Mouse (Mus musculus) stomach, postnatal 0 days (tissue): Measurements from ENCODE around the gene Ccdc172. TPM values are rescaled to one million over a fixed set of nuclear protein-coding genes. Genes with fewer than 3 reads are reported as not detected.

Experiments used
- ATAC-seq: fragments of 200-750 bp; cut with Nextera tagmentation; 2 replicates; pipeline ENCODE4 v1.8.0; 2017; ENCODE audit not compliant: low FRiP score, low TSS enrichment
- DNase-seq: peaks from one replicate; pipeline ENCODE4 v3.0.0-alpha.2; 2016; ENCODE audit warnings: low spot score
- H3K27ac ChIP-seq: fragments of 300-500 bp; sonication (generic); replicated peaks from 2 replicates; pipeline ENCODE4 v1.5.1; 2014; ENCODE audit warnings: mild to moderate bottlenecking, control low read depth
- H3K27me3 ChIP-seq: fragments of 300-500 bp; sonication (generic); 2 replicates; pipeline ENCODE4 v1.6.1; 2014; ENCODE audit warnings: low read length; ENCODE audit not compliant: control insufficient read depth, insufficient read depth
- H3K36me3 ChIP-seq: fragments of 300-500 bp; sonication (generic); 2 replicates; pipeline ENCODE4 v1.6.1; 2014; ENCODE audit warnings: low read length, mixed read lengths; ENCODE audit not compliant: control insufficient read depth, insufficient read depth
- H3K4me1 ChIP-seq: fragments of 300-500 bp; sonication (generic); replicated peaks from 2 replicates; pipeline ENCODE4 v1.6.1; 2014; ENCODE audit warnings: antibody characterized with exemption; ENCODE audit not compliant: control insufficient read depth, insufficient read depth
- H3K4me2 ChIP-seq: fragments of 300-500 bp; sonication (generic); replicated peaks from 2 replicates; pipeline ENCODE4 v1.6.1; 2014; ENCODE audit warnings: low read depth, mild to moderate bottlenecking, control low read depth, moderate library complexity
- H3K4me3 ChIP-seq: fragments of 300-500 bp; sonication (generic); 2 replicates; pipeline ENCODE4 v1.5.1; 2014; ENCODE audit warnings: low read depth, low read length, control low read depth
- H3K9ac ChIP-seq: fragments of 300-500 bp; sonication (generic); 2 replicates; pipeline ENCODE4 v1.6.1; 2014; ENCODE audit warnings: mild to moderate bottlenecking, low read length, control low read depth, mixed read lengths
- H3K9me3 ChIP-seq: fragments of 300-500 bp; sonication (generic); 2 replicates; pipeline ENCODE4 v1.6.1; 2016; ENCODE audit warnings: low read length; ENCODE audit not compliant: control insufficient read depth
- CTCF ChIP-seq: IDR thresholded peaks from 2 replicates; pipeline ENCODE4 v1.5.1; 2016; ENCODE audit warnings: antibody characterized with exemption, low read depth, mild to moderate bottlenecking, moderate library complexity
- EP300 ChIP-seq: optimal IDR thresholded peaks from 2 replicates; pipeline ENCODE3; 2016; ENCODE audit warnings: antibody characterized with exemption
- WGBS: fragments of 180-500 bp; shearing (Covaris S2); extraction: QIAGEN DNeasy Blood & Tissue Kit; methylation state at CpG from one replicate; pipeline ENCODE4 v1.1.7; 2014; 5-methylcytosine and 5-hydroxymethylcytosine counted together
- polyA plus RNA-seq: library from polyadenylated mRNA; unstranded; fragments of >200 nt; fragmentation: Nextera tagmentation; extraction: Ambion mirVana; gene quantifications from 2 replicates; pipeline ENCODE4 v1.2.1, GENCODE M21; 2015

The Ccdc172 gene
- polyA plus RNA-seq, 1 experiment from 2014 or later: not detected

GRCm38 (mm10) chr19:58550916-58551315, 39.1 kb downstream of the Ccdc172 start:
- DNase-seq (no peak), ATAC-seq (no peak)
- Histone ChIP-seq H3K4me1 (no peaks in the 10 kb centered on the region), H3K36me3 (no peaks in the 10 kb centered on the region), H3K4me2 (no peak overlapping the region), H3K9ac (no peak overlapping the region), H3K27me3 (no peaks in the 10 kb centered on the region), H3K27ac (no peak overlapping the region), H3K9me3 (no peaks in the 10 kb centered on the region), H3K4me3 (no peak overlapping the region)
- TF ChIP-seq CTCF: no peak
- TF ChIP-seq EP300: no peak
- WGBS: 63% methylated on average over 3 of the region's 3 CpGs

DNA sequence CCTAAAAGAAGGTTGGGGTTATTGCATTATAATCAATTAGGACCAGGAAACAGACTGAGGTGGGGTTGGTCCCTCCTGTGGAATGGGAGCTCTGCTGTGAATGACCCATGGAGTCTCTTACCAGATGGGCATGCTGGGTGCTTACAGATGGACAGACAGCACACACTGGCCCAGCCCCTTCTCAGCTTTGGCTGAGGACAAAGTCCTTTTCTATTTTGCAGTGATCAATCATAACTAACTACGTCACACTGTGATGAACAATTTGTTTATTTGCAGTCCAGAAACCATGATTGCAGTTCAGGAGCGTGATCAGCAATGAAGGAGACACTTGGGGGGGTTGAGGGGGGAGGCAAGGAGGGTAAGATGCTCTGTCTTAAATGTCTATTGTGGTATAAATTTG, 43.2 kb downstream of the Ccdc172 start:
- H3K36me3 ChIP-seq: no peaks in the 10 kb centered on the region
- H3K9me3 ChIP-seq: no peaks in the 10 kb centered on the region
- no peak overlapping the region for H3K27ac ChIP-seq
- H3K27me3 ChIP-seq: no peaks in the 10 kb centered on the region
- TF ChIP-seq EP300: no peak
- no peak for TF ChIP-seq CTCF
- ATAC-seq: no peak
- H3K4me1 ChIP-seq: no peaks in the 10 kb centered on the region
- no peak for DNase-seq
- H3K4me3 ChIP-seq: no peak overlapping the region
- H3K9ac ChIP-seq: no peak overlapping the region
- H3K4me2 ChIP-seq: no peak overlapping the region
- 53% methylated on average over 2 of the region's 2 CpGs for WGBS

DNA sequence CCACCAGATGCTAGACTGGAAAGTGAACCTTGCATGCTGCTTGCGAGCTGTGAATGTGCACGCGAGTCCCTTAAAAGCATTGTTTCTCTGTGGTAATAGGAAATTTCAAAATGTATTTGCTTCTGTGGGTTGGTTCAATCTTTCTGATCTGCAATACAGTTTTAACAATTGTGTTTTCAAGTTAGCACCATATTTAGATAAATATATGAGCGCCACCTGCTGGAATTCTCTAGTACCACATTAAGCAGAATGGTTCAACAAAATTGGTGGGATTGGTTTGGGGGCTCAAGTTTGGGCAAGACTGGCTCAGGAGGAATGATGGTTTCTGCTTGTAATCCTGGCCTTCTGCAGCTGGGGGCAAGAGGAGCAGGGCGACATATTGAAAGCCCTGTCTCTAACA, 46.6 kb downstream of the Ccdc172 start:
- peak; percentile 24 for DNase-seq
- Histone ChIP-seq H3K4me3 (no peak overlapping the region), H3K4me2 (no peak overlapping the region), H3K27ac (no peak overlapping the region), H3K9me3 (no peaks in the 10 kb centered on the region), H3K36me3 (no peaks in the 10 kb centered on the region), H3K4me1 (no peaks in the 10 kb centered on the region), H3K27me3 (no peaks in the 10 kb centered on the region), H3K9ac (no peak overlapping the region)
- peak; percentile 80 for TF ChIP-seq CTCF
- TF ChIP-seq EP300: no peak
- no peak for ATAC-seq
- WGBS: 45% methylated on average over 5 of the region's 5 CpGs

DNA sequence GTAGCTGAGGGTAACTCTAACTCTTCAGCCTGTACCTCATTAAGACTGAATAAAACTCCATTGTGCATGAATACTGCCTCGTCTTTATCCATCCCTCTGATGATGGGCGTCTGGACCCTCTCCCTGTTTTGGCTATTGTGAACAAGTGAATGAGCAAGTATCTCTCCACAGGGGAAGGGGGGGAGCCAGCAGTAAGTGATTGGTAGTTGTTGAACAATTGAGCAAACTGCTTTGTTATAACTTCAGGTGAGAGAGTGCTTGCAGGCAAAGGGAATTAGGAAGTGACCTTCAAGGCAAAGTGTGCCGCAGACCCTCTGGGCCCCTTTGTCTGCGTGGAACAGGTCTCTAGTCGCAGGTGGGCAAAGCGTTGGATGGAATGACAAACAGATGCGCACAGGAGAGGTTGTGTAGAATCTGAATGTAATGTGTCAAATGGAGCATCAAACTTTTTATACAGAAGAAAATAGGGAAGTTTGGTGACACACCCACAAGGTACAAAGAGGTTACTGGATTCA, 50.6 kb downstream of the Ccdc172 start:
- TF ChIP-seq EP300 (no peak), CTCF (no peak)
- no peaks in the 10 kb centered on the region for H3K9me3 ChIP-seq
- H3K9ac ChIP-seq: no peak overlapping the region
- no peaks in the 10 kb centered on the region for H3K27me3 ChIP-seq
- ATAC-seq (no peak), DNase-seq (no peak)
- H3K27ac ChIP-seq: no peak overlapping the region
- H3K4me2 ChIP-seq: no peak overlapping the region
- H3K4me1 ChIP-seq: no peaks in the 10 kb centered on the region
- H3K36me3 ChIP-seq: no peaks in the 10 kb centered on the region
- WGBS: 93% methylated on average over 7 of the region's 7 CpGs
- no peak overlapping the region for H3K4me3 ChIP-seq

DNA sequence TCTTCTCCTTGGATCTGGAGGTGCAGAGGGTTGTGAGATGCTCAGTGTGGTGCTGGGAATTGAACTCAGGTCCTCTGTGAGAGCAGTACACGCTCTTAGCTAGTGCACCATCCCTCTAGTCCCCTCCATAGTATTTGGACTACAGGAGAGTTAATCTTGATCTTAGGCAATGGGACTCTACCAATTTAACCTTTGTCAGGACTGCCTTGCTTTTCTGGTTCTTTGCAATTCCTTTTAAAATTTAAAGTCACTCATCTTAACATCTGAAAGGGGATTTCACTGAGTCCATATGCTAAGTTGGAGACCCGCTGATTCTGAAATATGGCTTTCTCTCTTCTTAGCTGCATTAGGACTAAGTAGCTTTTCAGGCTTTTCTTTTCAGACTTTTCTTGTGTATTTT, 59.8 kb downstream of the Ccdc172 start:
- DNase-seq: no peak
- H3K4me1 ChIP-seq: no peaks in the 10 kb centered on the region
- WGBS: 88% methylated on average over 2 of the region's 2 CpGs
- H3K4me2 ChIP-seq: no peak overlapping the region
- no peaks in the 10 kb centered on the region for H3K9me3 ChIP-seq
- H3K36me3 ChIP-seq: no peaks in the 10 kb centered on the region
- no peak for TF ChIP-seq EP300
- no peak for TF ChIP-seq CTCF
- H3K4me3 ChIP-seq: no peak overlapping the region
- no peak overlapping the region for H3K27ac ChIP-seq
- H3K9ac ChIP-seq: no peak overlapping the region
- no peak for ATAC-seq
- H3K27me3 ChIP-seq: no peaks in the 10 kb centered on the region

DNA sequence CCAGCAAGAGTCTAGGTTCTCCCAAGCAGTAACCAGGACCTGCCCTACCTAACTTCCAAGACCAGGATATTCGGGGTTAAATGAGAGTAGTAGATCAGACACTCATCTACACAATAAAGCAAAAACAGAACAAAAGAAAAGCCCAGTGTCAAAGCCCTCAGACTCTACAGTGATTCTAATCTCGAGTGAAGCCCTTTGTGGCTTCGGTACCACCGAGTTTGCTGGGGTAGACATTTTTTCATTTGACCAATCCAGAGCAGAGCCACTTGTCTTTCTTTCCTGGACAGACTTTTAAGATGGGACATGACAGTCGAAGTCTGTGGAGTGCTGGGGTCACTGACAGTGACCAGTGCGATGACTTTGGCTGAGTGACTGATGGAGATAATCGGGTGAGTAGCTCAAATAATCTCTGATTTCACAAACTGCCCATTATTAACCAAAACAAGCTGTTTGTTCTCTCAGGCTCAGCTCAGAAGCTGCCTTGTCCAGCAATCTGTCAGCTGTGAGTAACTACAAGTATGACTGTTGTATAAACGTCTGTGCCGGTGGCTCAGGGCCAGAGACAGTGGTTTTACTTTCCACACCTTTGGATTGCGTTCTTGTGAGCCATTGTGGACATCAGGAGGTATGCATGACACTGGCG, 60.8 kb downstream of the Ccdc172 start:
- DNase-seq: no peak
- no peak overlapping the region for H3K9ac ChIP-seq
- no peaks in the 10 kb centered on the region for H3K4me1 ChIP-seq
- ATAC-seq: no peak
- no peak for TF ChIP-seq CTCF
- no peak for TF ChIP-seq EP300
- H3K27me3 ChIP-seq: no peaks in the 10 kb centered on the region
- no peak overlapping the region for H3K4me2 ChIP-seq
- no peaks in the 10 kb centered on the region for H3K9me3 ChIP-seq
- no peak overlapping the region for H3K27ac ChIP-seq
- H3K4me3 ChIP-seq: no peak overlapping the region
- no peaks in the 10 kb centered on the region for H3K36me3 ChIP-seq
- WGBS: 32% methylated on average over 11 of the region's 11 CpGs
